Mouse (Mus musculus) embryonic stem cell, embryonic (primary cell): ENCODE results near the gene Arhgap10.

Experiments
- CTCF ChIA-PET, 4 experiments: fragments of 300-600 bp in 2 of 4; fragments of 350-600 bp in 2 of 4; sonication (Branson Sonifier 250); formaldehyde crosslinking; loops; one replicate each; lab custom pipeline; 2022; ENCODE audit warnings: inconsistent platforms in 2 of 4; lab: Charles Lee
- POLR2A ChIA-PET, 4 experiments: fragments of 300-600 bp in 2 of 4; fragments of 350-600 bp in 2 of 4; sonication (Branson Sonifier 250); formaldehyde crosslinking; loops; one replicate each; lab custom pipeline; 2022; ENCODE audit warnings: antibody characterized with exemption in 4 of 4, inconsistent platforms in 1 of 4; lab: Charles Lee

Gene Arhgap10

GRCm38 (mm10) chr8:77318590-77318989 lies 199.2 kb downstream of the Arhgap10 start:
- ChIA-PET POLR2A (no interaction called here), CTCF (no interaction called here)

- POLR2A ChIA-PET = interaction anchor here in 3 of 4 experiments (0.6 to 1.5 kb wide), 3 partner anchors 9 to 416 kb away, joined by 3 to 5 read pairs (median 3); no protein-coding TSS in a partner anchor
- CTCF ChIA-PET = interaction anchor here in 1 of 4 experiments (0.6 kb wide), 1 partner anchor 125 kb away, joined by 3 read pairs; no protein-coding TSS in a partner anchor
Measured at GRCm38 (mm10) chr8:77317771-77318170, 200.0 kb downstream of the Arhgap10 start.

GRCm38 (mm10) chr8:77313003-77313402 lies 204.8 kb downstream of the Arhgap10 start:
- CTCF ChIA-PET = no interaction called here
- POLR2A ChIA-PET = no interaction called here

GRCm38 (mm10) chr8:77311762-77312161 lies 206.0 kb downstream of the Arhgap10 start:
- CTCF ChIA-PET = interaction anchor here in 2 of 4 experiments (0.5 to 0.6 kb wide), 2 partner anchors 72 to 412 kb away, joined by 4 to 8 read pairs; no protein-coding TSS in a partner anchor
- POLR2A ChIA-PET = no interaction called here

GRCm38 (mm10) chr8:77310541-77310940 lies 207.2 kb downstream of the Arhgap10 start:
- ChIA-PET CTCF (no interaction called here), POLR2A (no interaction called here)

GRCm38 (mm10) chr8:77310026-77310425 lies 207.7 kb downstream of the Arhgap10 start:
- ChIA-PET CTCF (no interaction called here), POLR2A (interaction anchor here in 1 of 4 experiments (0.8 kb wide), 1 partner anchor 175 kb away, joined by 3 read pairs; no protein-coding TSS in a partner anchor)

GRCm38 (mm10) chr8:77294599-77294998 lies 223.2 kb downstream of the Arhgap10 start:
- CTCF ChIA-PET = no interaction called here

GRCm38 (mm10) chr8:77292649-77293048 lies 225.1 kb downstream of the Arhgap10 start:
- ChIA-PET POLR2A (no interaction called here), CTCF (no interaction called here)

More at GRCm38 (mm10) chr8:77294599-77294998, 223.2 kb downstream of the Arhgap10 start:
- POLR2A ChIA-PET = interaction anchor here in 1 of 4 experiments (0.6 kb wide), 1 partner anchor 1202 kb away, joined by 4 read pairs; no protein-coding TSS in a partner anchor

GRCm38 (mm10) chr8:77292120-77292519 lies 225.6 kb downstream of the Arhgap10 start:
- ChIA-PET CTCF (no interaction called here), POLR2A (no interaction called here)

- POLR2A ChIA-PET = no interaction called here
- CTCF ChIA-PET = interaction anchor here in 1 of 4 experiments (0.5 kb wide), 1 partner anchor 118 kb away, joined by 3 read pairs; no protein-coding TSS in a partner anchor
Measured at GRCm38 (mm10) chr8:77288492-77288891, 229.3 kb downstream of the Arhgap10 start.

GRCm38 (mm10) chr8:77288065-77288464 lies 229.7 kb downstream of the Arhgap10 start:
- POLR2A ChIA-PET = no interaction called here
- CTCF ChIA-PET = no interaction called here

GRCm38 (mm10) chr8:77284473-77284872 lies 233.3 kb downstream of the Arhgap10 start:
- CTCF ChIA-PET = interaction anchor here in 2 of 4 experiments (0.6 to 1.6 kb wide), 2 partner anchors 130 to 365 kb away, joined by 3 to 4 read pairs; no protein-coding TSS in a partner anchor
- POLR2A ChIA-PET = no interaction called here

- ChIA-PET CTCF (interaction anchor here in 1 of 4 experiments (0.6 kb wide), 1 partner anchor 134 kb away, joined by 4 read pairs; no protein-coding TSS in a partner anchor), POLR2A (no interaction called here)
Measured at GRCm38 (mm10) chr8:77282605-77283236, 235.0 kb downstream of the Arhgap10 start.

- ChIA-PET POLR2A (interaction anchor here in 1 of 4 experiments (1.0 kb wide), 1 partner anchor 99 kb away, joined by 3 read pairs; no protein-coding TSS in a partner anchor), CTCF (no interaction called here)
Measured at GRCm38 (mm10) chr8:77279977-77280376, 237.8 kb downstream of the Arhgap10 start.

GRCm38 (mm10) chr8:77278246-77278645 lies 239.5 kb downstream of the Arhgap10 start:
- ChIA-PET POLR2A (no interaction called here), CTCF (no interaction called here)

- ChIA-PET CTCF (no interaction called here), POLR2A (no interaction called here)
Measured at GRCm38 (mm10) chr8:77276827-77277226, 240.9 kb downstream of the Arhgap10 start.

- ChIA-PET CTCF (no interaction called here), POLR2A (interaction anchor here in 1 of 4 experiments (0.7 to 1.1 kb wide), 2 partner anchors 18 to 758 kb away, joined by 3 read pairs; no protein-coding TSS in a partner anchor)
Measured at GRCm38 (mm10) chr8:77275571-77275970, 242.2 kb downstream of the Arhgap10 start.

- ChIA-PET CTCF (no interaction called here), POLR2A (interaction anchor here in 1 of 4 experiments (0.6 kb wide), 1 partner anchor 54 kb away, joined by 3 read pairs; no protein-coding TSS in a partner anchor)
Measured at GRCm38 (mm10) chr8:77272136-77272535, 245.6 kb downstream of the Arhgap10 start.

- POLR2A ChIA-PET = no interaction called here
- CTCF ChIA-PET = no interaction called here
Measured at GRCm38 (mm10) chr8:77267941-77268405, 249.8 kb downstream of the Arhgap10 start.
